Comparison of ENCODE assay signal across 22 mouse cellular contexts in genomic region chr1:175950851-175951250, GRCm38 (mm10). TPM values are rescaled to one million over a fixed set of nuclear protein-coding genes. Genes with fewer than 3 reads are reported as not detected.
"Had no signal": no experiment of that assay in that cellular context is flagged by ENCODE, and none has a peak within 500 bp of the region (broad histone marks: within the 10 kb centered on the region; RNA-seq: fewer than 3 reads in every experiment).

No protein-coding gene starts in this region.

- ATAC-seq: forebrain, embryonic 13.5 days; forebrain, embryonic 14.5 days; forebrain, embryonic 15.5 days; forebrain, embryonic 16.5 days; forebrain, postnatal 0 days had no signal

- DNase-seq: cerebellum, adult 9-11 months; cerebellum, postnatal 10 days; cerebellum, postnatal 36 days; embryo, embryonic 11 days; forebrain, postnatal 0 days; gastrocnemius, adult 2 months; gastrocnemius, postnatal 10 days; gastrocnemius, postnatal 14 days; gastrocnemius, postnatal 25 days; gastrocnemius, postnatal 36 days; heart, adult 18-20 months; heart, adult 2 months had no signal

RNA-seq across cellular contexts. Expression of gene Rbm8a2, which starts 28.1 kb away (rescaled TPM):
- total RNA-seq: gastrocnemius, adult 18-20 months; gastrocnemius, adult 2 months; gastrocnemius, adult 8-10 months; gastrocnemius, postnatal 14 days; gastrocnemius, postnatal 25 days; gastrocnemius, postnatal 36 days; heart, adult 18-20 months; heart, adult 2 months; heart, adult 8-10 months had no signal

RNA-seq across cellular contexts. Expression of gene Gm38100, which starts 30.7 kb away (rescaled TPM):
- total RNA-seq: common myeloid progenitor, adult 5-6 weeks; forebrain, postnatal 0 days; gastrocnemius, adult 18-20 months; gastrocnemius, adult 2 months; gastrocnemius, adult 8-10 months; gastrocnemius, postnatal 10 days; gastrocnemius, postnatal 14 days; gastrocnemius, postnatal 25 days; gastrocnemius, postnatal 36 days; gastrocnemius, postnatal 4 days; granulocyte monocyte progenitor cell, adult 5-6 weeks; heart, adult 18-20 months; heart, adult 2 months; heart, adult 8-10 months had no signal
